Mouse (Mus musculus) neural tube, embryonic 15.5 days (tissue): ENCODE data around the gene Rpusd2. TPM values are rescaled to one million over a fixed set of nuclear protein-coding genes. Genes with fewer than 3 reads are reported as not detected.
"Not testable (repeated sequence)": the region's sequence is repeated elsewhere in the genome, so short reads cannot be mapped to it uniquely, and the experiment has no call there.

Source experiments
- ATAC-seq: fragments of 200-750 bp; cut with Nextera tagmentation; 2 replicates; pipeline ENCODE4 v1.8.0; 2017; ENCODE audit warnings: mild to moderate bottlenecking, moderate TSS enrichment, moderate library complexity; ENCODE audit not compliant: low FRiP score
- H3K27ac ChIP-seq: fragments of 300-500 bp; sonication (generic); replicated peaks from 2 replicates; pipeline ENCODE4 v1.5.1; 2015; ENCODE audit warnings: mild to moderate bottlenecking, inconsistent platforms
- H3K27me3 ChIP-seq: fragments of 300-500 bp; sonication (generic); replicated peaks from 2 replicates; pipeline ENCODE4 v1.6.1; 2015; ENCODE audit warnings: inconsistent platforms
- H3K36me3 ChIP-seq: fragments of 300-500 bp; sonication (generic); 2 replicates; pipeline ENCODE4 v1.6.1; 2015; ENCODE audit warnings: inconsistent platforms
- H3K4me1 ChIP-seq: fragments of 300-500 bp; sonication (generic); 2 replicates; pipeline ENCODE4 v1.6.1; 2015; ENCODE audit warnings: inconsistent platforms
- H3K4me2 ChIP-seq: fragments of 300-500 bp; sonication (generic); 2 replicates; pipeline ENCODE4 v1.6.1; 2015; ENCODE audit warnings: inconsistent platforms, mild to moderate bottlenecking, moderate library complexity
- H3K4me3 ChIP-seq: fragments of 300-500 bp; sonication (generic); replicated peaks from 2 replicates; pipeline ENCODE4 v1.5.1; 2015; ENCODE audit warnings: mild to moderate bottlenecking, inconsistent platforms
- H3K9ac ChIP-seq: fragments of 300-500 bp; sonication (generic); replicated peaks from 2 replicates; pipeline ENCODE4 v1.6.1; 2015; ENCODE audit warnings: mild to moderate bottlenecking, inconsistent platforms
- H3K9me3 ChIP-seq: fragments of 300-500 bp; sonication (generic); replicated peaks from 2 replicates; pipeline ENCODE4 v1.6.1; 2016; ENCODE audit warnings: inconsistent platforms
- WGBS: fragments of 180-500 bp; shearing (Covaris S2); methylation state at CpG from one replicate; pipeline ENCODE4 v1.1.7; 2015; ENCODE audit warnings: mixed read lengths; 5-methylcytosine and 5-hydroxymethylcytosine counted together
- polyA plus RNA-seq: library from polyadenylated mRNA; unstranded; fragments of >200 nt; fragmentation: Nextera tagmentation; extraction: Ambion mirVana; gene quantifications from 2 replicates; pipeline ENCODE4 v1.2.1, GENCODE M21; 2015

The Rpusd2 gene
- polyA plus RNA-seq, 1 experiment from 2014 or later, result 3.7 TPM

DNA sequence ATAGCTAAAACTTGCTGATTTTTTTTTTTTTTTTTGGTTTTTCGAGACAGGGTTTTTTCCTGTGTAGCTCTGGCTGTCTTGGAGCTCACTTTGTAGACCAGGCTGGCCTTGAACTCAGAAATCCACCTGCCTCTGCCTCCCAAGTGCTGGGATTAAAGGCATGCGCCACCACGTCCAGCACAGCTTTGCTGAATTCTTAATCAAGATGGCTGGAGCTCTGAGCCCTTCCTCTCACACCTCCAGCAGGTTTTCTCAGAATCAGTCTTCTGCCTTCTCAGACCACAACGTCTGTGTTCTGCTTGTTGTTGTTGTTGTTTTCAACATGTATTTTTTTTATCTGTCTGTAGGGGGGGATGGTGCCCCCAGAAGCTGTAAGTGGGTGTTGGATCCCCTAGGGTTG lies 18.3 kb upstream of the Rpusd2 start:
- not testable (repeated sequence) for H3K27me3 ChIP-seq, H3K4me2 ChIP-seq, H3K27ac ChIP-seq, H3K9ac ChIP-seq, H3K4me3 ChIP-seq, H3K9me3 ChIP-seq, ATAC-seq
- Histone ChIP-seq H3K4me1 (peaks cover 20% of the 10 kb centered on the region), H3K36me3 (peaks cover 12% of the 10 kb centered on the region)
- WGBS, result 83% methylated on average over 4 of the region's 4 CpGs

DNA sequence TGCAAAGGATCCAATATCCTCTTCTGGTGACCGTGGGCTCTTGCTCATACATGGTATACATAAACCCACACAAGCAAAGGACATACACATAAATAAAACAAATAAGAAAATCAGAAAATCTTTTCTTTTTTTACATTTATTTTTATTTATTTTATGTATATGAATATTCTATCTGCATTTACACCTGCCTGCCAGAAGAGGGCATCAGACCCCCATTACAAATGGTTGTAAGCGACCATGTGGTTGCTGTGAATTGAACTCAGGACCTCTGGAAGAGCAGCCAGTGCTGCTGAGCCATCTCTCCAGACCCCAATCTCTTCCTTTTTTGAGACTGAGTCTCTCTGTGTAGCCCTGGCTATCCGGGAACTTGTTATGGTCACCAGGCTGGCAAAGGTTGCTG lies 16.9 kb upstream of the Rpusd2 start:
- ATAC-seq, result no peak

DNA sequence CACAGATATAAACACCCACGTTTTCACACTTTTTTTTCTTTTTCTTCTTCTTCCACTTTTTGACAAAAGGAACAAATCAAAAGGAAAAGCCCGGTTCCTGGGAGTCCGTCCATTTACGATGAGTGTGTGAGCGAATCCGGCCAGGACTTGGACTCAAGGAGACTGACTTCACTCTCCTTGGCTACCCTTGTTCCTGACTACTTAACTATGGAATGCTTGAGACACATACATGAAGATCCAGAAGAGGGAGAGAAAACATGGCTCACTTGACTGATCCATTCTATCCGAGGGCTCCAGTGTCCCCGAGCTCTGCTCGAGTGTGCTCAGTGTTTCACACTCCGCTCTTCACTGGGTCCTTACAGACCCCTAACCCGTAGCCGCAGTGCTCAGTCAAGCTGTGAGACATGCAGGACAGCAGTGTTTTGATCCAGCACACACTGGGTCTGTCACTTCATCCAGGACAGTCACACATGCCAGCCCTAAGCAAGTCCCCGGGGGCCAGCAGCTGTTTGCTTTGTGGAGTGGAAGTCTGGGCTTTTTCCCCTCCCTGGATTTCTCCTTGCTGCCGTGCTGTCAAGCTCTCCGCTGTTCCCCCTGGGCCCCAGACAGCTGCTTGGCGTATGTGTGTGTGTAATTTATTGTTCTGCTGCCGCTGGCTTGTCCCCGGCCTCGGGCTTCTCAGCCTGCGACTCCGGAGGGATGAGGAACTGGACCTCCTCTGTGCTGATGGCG lies 16.0 kb upstream of the Rpusd2 start:
- WGBS, result 41% methylated on average over 22 of the region's 22 CpGs
- no peak overlapping the region for H3K4me3 ChIP-seq
- H3K9ac ChIP-seq, result no peak overlapping the region; the same call in 1 of the 2 replicates

More for the DNA sequence above, 16.9 kb upstream of the Rpusd2 start:
- peaks cover 20% of the 10 kb centered on the region for H3K4me1 ChIP-seq
- WGBS, result 89% methylated on average over 3 of the region's 3 CpGs
- H3K4me3 ChIP-seq, result no peak overlapping the region
- H3K9ac ChIP-seq, result no peak overlapping the region
- H3K4me2 ChIP-seq, result no peak overlapping the region
- no peak overlapping the region for H3K27ac ChIP-seq
- no peaks in the 10 kb centered on the region for H3K9me3 ChIP-seq
- H3K27me3 ChIP-seq, result no peaks in the 10 kb centered on the region
- peaks cover 26% of the 10 kb centered on the region for H3K36me3 ChIP-seq

DNA sequence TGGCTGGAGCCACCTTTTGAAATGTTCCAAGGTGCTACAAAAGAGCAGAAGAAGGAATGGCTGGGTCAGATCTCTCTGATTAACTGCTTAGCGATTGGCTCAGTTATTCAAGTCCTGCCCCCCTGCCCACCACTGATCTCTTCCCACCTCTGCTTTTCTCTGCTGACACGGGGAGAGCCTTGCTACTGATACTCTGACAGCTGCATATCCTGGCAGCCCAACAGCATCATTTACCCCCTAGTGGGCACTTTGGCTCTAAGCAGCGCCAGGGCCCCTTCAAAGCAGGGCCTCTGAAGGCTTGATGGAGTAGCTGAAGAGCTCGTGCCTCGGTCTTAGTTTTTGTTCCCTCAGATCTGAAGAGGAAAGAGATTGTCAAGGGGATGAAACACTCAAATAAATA lies 15.5 kb upstream of the Rpusd2 start:
- peak; percentile 69 for ATAC-seq
- no peak overlapping the region; the same call in 1 of the 2 replicates for H3K9ac ChIP-seq
- peaks cover 34% of the 10 kb centered on the region for H3K36me3 ChIP-seq
- no peak overlapping the region for H3K4me3 ChIP-seq
- H3K27me3 ChIP-seq, result no peaks in the 10 kb centered on the region
- peak overlapping the region; percentile 71 for H3K27ac ChIP-seq
- peaks cover 20% of the 10 kb centered on the region for H3K4me1 ChIP-seq
- no peaks in the 10 kb centered on the region for H3K9me3 ChIP-seq
- peak overlapping the region; percentile 41 for H3K4me2 ChIP-seq
- WGBS, result 4% methylated on average over 5 of the region's 5 CpGs

More for the DNA sequence above, 16.0 kb upstream of the Rpusd2 start:
- peak overlapping the region; percentile 41 for H3K4me2 ChIP-seq
- H3K9me3 ChIP-seq, result no peaks in the 10 kb centered on the region
- H3K36me3 ChIP-seq, result peaks cover 34% of the 10 kb centered on the region
- peaks cover 20% of the 10 kb centered on the region for H3K4me1 ChIP-seq
- ATAC-seq, result peak; percentile 46
- H3K27ac ChIP-seq, result peak overlapping the region; percentile 71
- no peaks in the 10 kb centered on the region for H3K27me3 ChIP-seq

DNA sequence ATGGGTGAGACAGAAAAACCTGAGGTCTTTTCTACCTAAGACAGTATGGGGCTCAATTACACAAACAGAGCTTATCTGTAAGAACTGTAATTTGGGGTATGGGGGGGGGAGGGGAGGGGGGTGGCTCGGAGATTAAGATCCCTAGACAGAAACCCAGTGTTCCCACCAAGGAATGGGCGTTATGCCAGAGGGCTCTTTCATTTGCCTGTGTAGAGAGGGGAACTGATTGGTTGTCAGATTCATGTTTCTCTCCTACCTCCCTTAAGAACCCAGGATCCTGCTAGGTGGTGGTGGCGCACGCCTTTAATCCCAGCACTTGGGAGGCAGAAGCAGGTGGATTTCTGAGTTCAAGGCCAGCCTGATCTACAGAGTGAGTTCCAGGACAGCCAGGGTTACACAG lies 15.1 kb upstream of the Rpusd2 start:
- no peaks in the 10 kb centered on the region for H3K27me3 ChIP-seq
- WGBS, result 34% methylated on average over 4 of the region's 4 CpGs
- H3K4me2 ChIP-seq, result peak overlapping the region; percentile 41; the same call in 1 of the 2 replicates
- H3K4me1 ChIP-seq, result peaks cover 20% of the 10 kb centered on the region
- H3K9ac ChIP-seq, result no peak overlapping the region
- H3K9me3 ChIP-seq, result no peaks in the 10 kb centered on the region
- peaks cover 34% of the 10 kb centered on the region for H3K36me3 ChIP-seq
- ATAC-seq, result peak; percentile 31
- peak overlapping the region; percentile 71; the same call in 1 of the 2 replicates for H3K27ac ChIP-seq
- H3K4me3 ChIP-seq, result no peak overlapping the region

DNA sequence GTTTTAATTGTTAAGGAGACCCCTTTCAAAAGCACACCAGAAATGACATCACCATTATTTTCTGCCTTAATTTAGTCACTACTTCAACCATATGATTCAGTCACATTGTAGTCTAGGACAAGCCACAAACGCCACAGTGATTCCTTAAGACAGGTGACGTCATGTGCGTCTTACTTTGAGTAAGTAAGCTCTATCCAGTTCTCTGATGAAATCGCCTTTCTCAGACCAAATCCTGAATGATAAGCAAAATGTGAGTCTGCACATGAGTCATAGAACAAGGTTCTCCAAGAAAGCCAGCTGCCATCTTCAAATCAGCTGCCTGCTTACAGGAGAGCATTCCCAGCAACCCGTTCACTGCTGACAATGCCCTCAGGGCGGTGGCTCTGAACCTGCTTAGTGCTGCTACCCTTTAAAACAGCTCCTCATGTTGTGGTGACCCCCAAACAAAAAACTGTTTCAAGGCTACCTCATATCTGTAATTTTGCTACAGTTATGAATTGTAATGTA lies 11.4 kb upstream of the Rpusd2 start:
- ATAC-seq, result no peak
- Histone ChIP-seq H3K9me3 (no peaks in the 10 kb centered on the region), H3K36me3 (peaks cover 39% of the 10 kb centered on the region), H3K27me3 (no peaks in the 10 kb centered on the region), H3K4me3 (no peak overlapping the region), H3K27ac (no peak overlapping the region), H3K4me1 (peaks cover 24% of the 10 kb centered on the region), H3K9ac (no peak overlapping the region), H3K4me2 (no peak overlapping the region)
- 95% methylated on average over 6 of the region's 6 CpGs for WGBS

DNA sequence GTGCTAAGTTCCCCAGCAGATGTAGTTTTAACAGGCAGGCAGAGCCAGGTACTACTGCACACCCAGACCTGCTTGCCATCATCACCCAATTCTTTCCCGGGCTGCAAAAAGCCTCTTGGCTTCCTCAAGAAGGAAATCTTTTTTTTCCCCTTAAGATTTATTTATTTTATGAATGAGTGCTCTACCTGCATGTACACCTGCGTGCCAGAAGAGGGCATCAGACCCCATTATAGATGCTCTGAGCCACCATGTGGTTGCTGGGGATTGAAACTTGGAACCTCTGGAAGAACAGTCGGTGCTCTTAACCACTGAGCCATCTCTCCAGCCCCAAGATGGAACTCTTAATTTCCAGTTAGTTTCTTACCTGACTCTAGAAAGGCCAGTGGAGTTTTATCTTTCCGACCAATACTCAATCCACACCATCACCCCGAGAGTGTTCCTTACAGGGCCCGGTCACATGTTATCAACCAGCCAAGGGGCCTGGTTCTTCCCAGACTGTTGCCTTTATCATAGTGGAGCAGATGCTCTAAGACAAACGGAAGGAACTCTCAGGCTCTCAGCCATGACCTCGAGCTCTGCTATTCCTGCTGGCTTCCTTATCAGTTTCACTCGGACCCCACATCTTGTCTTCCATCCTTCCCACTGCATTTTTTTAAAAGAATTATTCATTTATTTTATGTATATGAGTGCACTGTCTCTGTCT lies 9.9 kb upstream of the Rpusd2 start:
- H3K36me3 ChIP-seq, result peaks cover 39% of the 10 kb centered on the region
- peaks cover 21% of the 10 kb centered on the region for H3K4me1 ChIP-seq
- no peaks in the 10 kb centered on the region for H3K27me3 ChIP-seq
- no peak overlapping the region for H3K27ac ChIP-seq
- no peak overlapping the region for H3K9ac ChIP-seq
- 77% methylated on average over 9 of the region's 9 CpGs for WGBS
- no peak overlapping the region for H3K4me3 ChIP-seq
- H3K9me3 ChIP-seq, result no peaks in the 10 kb centered on the region
- no peak for ATAC-seq
- no peak overlapping the region for H3K4me2 ChIP-seq

DNA sequence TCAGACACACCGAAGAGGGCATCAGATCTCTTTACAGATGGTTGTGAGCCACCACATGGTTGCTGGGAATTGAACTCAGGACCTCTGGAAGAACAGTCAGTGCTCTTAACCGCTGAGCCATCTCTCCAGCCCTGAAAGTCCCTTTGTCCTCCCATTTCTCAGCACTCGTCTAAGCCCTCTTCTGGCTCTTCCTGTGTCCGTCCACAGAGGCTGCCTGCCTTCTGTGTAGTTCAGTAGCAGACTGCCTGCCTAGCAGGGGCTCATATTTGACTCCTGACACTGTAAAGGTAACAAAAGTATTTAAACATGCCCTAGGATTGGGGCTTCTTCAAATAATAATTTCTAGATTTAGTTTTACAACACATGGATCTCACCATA lies 9.4 kb upstream of the Rpusd2 start:
- H3K4me1 ChIP-seq, result peaks cover 22% of the 10 kb centered on the region
- H3K36me3 ChIP-seq, result peaks cover 36% of the 10 kb centered on the region

DNA sequence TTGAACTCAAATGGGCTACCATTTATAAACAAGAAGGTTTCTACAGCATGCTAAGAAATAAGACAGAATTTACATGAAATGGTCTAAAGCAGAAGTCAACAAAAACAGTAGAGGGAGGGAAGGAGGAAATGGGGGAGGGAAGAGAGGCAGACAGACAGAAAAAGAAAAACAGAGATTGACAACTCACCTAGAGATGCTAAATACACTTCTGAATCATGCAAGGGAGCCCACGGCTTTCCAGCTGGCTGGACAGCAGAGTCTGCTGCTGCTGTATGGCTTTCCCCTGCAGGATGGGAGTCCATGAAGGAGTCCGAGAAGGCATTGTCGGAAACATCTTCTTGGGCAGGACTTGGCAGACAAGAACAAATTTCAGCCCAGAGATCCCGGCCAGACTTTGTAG lies 7.6 kb upstream of the Rpusd2 start:
- Histone ChIP-seq H3K4me2 (no peak overlapping the region), H3K27me3 (0 out of 2 replicates have a peak, but pooled peaks cover 3% of the 10 kb centered on the region), H3K36me3 (peaks cover 21% of the 10 kb centered on the region), H3K9ac (no peak overlapping the region), H3K27ac (no peak overlapping the region), H3K4me1 (peaks cover 22% of the 10 kb centered on the region), H3K9me3 (no peaks in the 10 kb centered on the region), H3K4me3 (no peak overlapping the region)
- WGBS, result 92% methylated on average over 4 of the region's 4 CpGs
- no peak for ATAC-seq

More for the DNA sequence above, 9.4 kb upstream of the Rpusd2 start:
- H3K27me3 ChIP-seq, result no peaks in the 10 kb centered on the region
- no peak for ATAC-seq
- H3K4me3 ChIP-seq, result no peak overlapping the region
- WGBS, result 78% methylated on average over 4 of the region's 4 CpGs
- H3K27ac ChIP-seq, result no peak overlapping the region
- no peak overlapping the region for H3K4me2 ChIP-seq
- no peaks in the 10 kb centered on the region for H3K9me3 ChIP-seq
- no peak overlapping the region for H3K9ac ChIP-seq

DNA sequence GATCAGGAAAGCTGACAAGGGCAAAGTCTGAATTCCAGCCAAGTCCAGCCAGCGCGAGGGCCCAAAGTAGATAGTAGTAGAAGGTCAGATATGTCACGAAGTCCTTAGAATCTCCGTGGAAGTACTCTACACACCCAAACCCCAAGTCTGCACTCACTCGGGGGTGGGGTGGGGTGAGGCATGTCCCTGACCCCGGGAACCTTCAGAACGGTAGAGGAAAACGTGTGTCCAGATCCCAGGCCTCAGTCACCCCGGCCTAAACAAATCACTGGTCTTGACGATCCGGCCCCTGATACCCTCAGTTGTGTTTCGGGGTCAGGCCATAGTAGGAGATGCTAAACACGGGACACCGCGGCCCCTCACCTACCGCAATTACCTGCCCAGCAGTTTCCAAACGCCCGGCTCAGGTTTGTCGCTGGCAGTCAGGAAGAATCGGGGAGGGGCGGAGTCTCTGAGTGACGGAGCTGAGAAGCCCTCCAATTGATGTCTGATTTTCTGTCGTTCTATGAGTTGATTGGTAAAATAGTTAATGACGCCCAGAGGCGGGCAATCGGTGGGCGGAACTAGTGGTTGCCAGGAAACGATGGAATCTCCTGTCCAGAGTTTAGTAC lies 5.5 kb upstream of the Rpusd2 start, which contains the start of gene Ccdc32:
Ccdc32 (minus strand) TSS at position 453 of the 611 bp plus-strand sequence.
- 0 out of 2 replicates have a peak, but pooled peaks cover 7% of the 10 kb centered on the region for H3K27me3 ChIP-seq
- peak within 1 kb of the TSS; percentile 79 for H3K4me2 ChIP-seq
- H3K27ac ChIP-seq, result no peak within 1 kb of the TSS
- 1% methylated on average over 28 of the region's 28 CpGs for whole genome bisulfite sequencing
- peaks cover 22% of the 10 kb centered on the region for H3K4me1 ChIP-seq
- peak within 1 kb of the TSS; percentile 69 for H3K9ac ChIP-seq
- ATAC-seq, result peak; percentile 97
- H3K9me3 ChIP-seq, result no peaks in the 10 kb centered on the region
- peaks cover 6% of the 10 kb centered on the region; the same call in 1 of the 2 replicates for H3K36me3 ChIP-seq
- H3K4me3 ChIP-seq, result peak within 1 kb of the TSS; percentile 74

DNA sequence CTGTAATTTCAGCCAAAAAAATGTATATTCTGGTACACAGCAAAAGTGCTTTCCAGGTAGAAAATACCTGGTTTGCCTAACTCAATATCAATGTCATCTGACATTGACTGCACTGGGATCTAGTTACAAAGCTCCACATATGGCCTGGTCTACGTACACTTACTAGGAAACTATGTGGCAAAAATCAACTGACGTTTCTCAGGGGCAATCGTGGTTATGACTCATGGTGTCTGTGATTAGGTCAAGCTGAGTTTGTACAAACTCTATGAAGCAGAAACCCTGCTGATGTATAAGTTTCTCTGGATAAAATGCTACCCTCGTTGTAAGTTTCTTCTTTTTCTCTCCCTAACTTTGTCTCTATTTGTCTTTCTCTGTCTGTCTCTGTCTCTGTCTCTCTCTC lies 2.4 kb upstream of the Rpusd2 start:
- Histone ChIP-seq H3K9ac (no peak overlapping the region), H3K9me3 (no peaks in the 10 kb centered on the region), H3K27ac (no peak overlapping the region), H3K36me3 (peaks cover 4% of the 10 kb centered on the region), H3K4me2 (no peak overlapping the region), H3K4me3 (no peak overlapping the region), H3K27me3 (0 out of 2 replicates have a peak, but pooled peaks cover 7% of the 10 kb centered on the region), H3K4me1 (peaks cover 36% of the 10 kb centered on the region)
- no peak for ATAC-seq
- 74% methylated on average over 4 of the region's 4 CpGs for WGBS
